Mouse (Mus musculus) midbrain, postnatal 0 days (tissue): ENCODE results near the gene Slc24a2. TPM values are rescaled to one million over a fixed set of nuclear protein-coding genes. Genes with fewer than 3 reads are reported as not detected.

Experiments
- ATAC-seq: fragments of 200-750 bp; cut with Nextera tagmentation; 2 replicates; pipeline ENCODE4 v1.8.0; 2017; ENCODE audit warnings: moderate number of reproducible peaks, mild to moderate bottlenecking, moderate TSS enrichment, moderate library complexity; ENCODE audit not compliant: low FRiP score
- DNase-seq: peaks from one replicate; pipeline ENCODE4 v3.0.0-alpha.2; 2015; ENCODE audit warnings: low spot score
- H3K27ac ChIP-seq: fragments of 300-500 bp; sonication (generic); 2 replicates; pipeline ENCODE4 v1.5.1; 2014; ENCODE audit warnings: low read depth, mild to moderate bottlenecking, low read length, mixed read lengths
- H3K27me3 ChIP-seq: fragments of 300-500 bp; sonication (generic); 2 replicates; pipeline ENCODE4 v1.6.1; 2014; ENCODE audit warnings: low read length, control low read depth, mixed read lengths; ENCODE audit not compliant: insufficient read depth
- H3K36me3 ChIP-seq: fragments of 300-500 bp; sonication (generic); 2 replicates; pipeline ENCODE4 v1.6.1; 2014; ENCODE audit warnings: low read length, control low read depth, mixed read lengths; ENCODE audit not compliant: insufficient read depth
- H3K4me1 ChIP-seq: fragments of 300-500 bp; sonication (generic); 2 replicates; pipeline ENCODE4 v1.6.1; 2014; ENCODE audit warnings: mild to moderate bottlenecking, control low read depth, antibody characterized with exemption, low read length, mixed read lengths; ENCODE audit not compliant: insufficient read depth
- H3K4me2 ChIP-seq: fragments of 300-500 bp; sonication (generic); 2 replicates; pipeline ENCODE4 v1.6.1; 2014; ENCODE audit warnings: low read depth, mild to moderate bottlenecking, low read length, mixed read lengths; ENCODE audit not compliant: poor library complexity, severe bottlenecking
- H3K4me3 ChIP-seq: fragments of 300-500 bp; sonication (generic); 2 replicates; pipeline ENCODE4 v1.5.1; 2014; ENCODE audit warnings: low read depth, mild to moderate bottlenecking, low read length, moderate library complexity
- H3K9ac ChIP-seq: fragments of 300-500 bp; sonication (generic); replicated peaks from 2 replicates; pipeline ENCODE4 v1.6.1; 2014; ENCODE audit warnings: mild to moderate bottlenecking, low read length, moderate library complexity, mixed read lengths; ENCODE audit not compliant: poor library complexity, severe bottlenecking
- H3K9me3 ChIP-seq: fragments of 300-500 bp; sonication (generic); 2 replicates; pipeline ENCODE4 v1.6.1; 2016; ENCODE audit warnings: low read length, control low read depth
- CTCF ChIP-seq: IDR thresholded peaks from 2 replicates; pipeline ENCODE4 v1.5.1; 2016; ENCODE audit warnings: antibody characterized with exemption, mild to moderate bottlenecking
- WGBS: fragments of 180-500 bp; shearing (Covaris S2); extraction: QIAGEN DNeasy Blood & Tissue Kit; methylation state at CpG from one replicate; pipeline ENCODE4 v1.1.7; 2014; 5-methylcytosine and 5-hydroxymethylcytosine counted together
- polyA plus RNA-seq: library from polyadenylated mRNA; unstranded; fragments of >200 nt; fragmentation: Nextera tagmentation; extraction: Ambion mirVana; gene quantifications from 2 replicates; pipeline ENCODE4 v1.2.1, GENCODE M21; 2015
- total RNA-seq: library from RNA; depleted of rRNA; stranded (reverse); fragments of >200 nt; gene quantifications from 2 replicates; pipeline ENCODE4 v1.2.3, GENCODE M21; 2014; rRNA removed

Slc24a2 gene
- total RNA-seq (19.4 and 20.4 TPM in 2 replicates), polyA plus RNA-seq (2.9 and 3.3 TPM in 2 replicates)

DNA sequence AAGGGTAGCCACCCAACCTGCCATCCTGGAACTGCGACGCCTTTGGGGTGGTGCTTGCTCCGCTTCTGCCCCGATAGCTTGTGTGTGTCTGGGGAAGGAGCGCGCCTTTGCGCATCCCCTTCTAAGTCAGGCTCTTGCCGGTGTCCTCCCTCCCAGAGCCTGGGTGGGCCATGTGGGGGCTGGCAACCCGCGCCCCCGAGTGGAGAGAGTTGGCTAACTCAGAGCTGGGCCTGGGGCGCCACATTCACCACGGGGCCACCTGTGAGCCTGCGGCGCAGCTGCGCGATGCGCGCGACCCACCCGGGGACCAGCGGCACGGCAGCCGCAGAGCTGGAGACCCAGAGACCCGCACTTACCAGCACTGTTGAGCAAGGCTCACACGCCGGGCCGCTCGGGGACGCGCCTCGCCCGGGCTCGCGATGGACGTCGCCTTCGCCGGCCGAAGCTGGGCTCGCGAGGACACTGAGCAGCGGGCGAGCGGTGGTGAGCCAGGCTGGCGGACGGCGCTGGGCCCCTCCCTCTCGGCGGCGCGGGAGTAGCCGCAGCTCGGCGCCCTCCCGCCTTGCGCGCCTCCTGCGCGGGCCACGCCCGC, at the start of gene Slc24a2:
TSS of gene Slc24a2 (minus strand) at position 518 of the 592 bp plus-strand sequence.
- DNase-seq (peak; percentile 65), ATAC-seq (peak; percentile 90)
- H3K27ac ChIP-seq = peak within 1 kb of the TSS; percentile 68
- WGBS = under 1% methylated on average over 54 of the region's 62 CpGs
- peak; percentile 51 for TF ChIP-seq CTCF
- peak within 1 kb of the TSS; percentile 71 for H3K4me3 ChIP-seq
- peak within 1 kb of the TSS; percentile 70 for H3K9ac ChIP-seq
- no peaks in the 10 kb centered on the region for H3K36me3 ChIP-seq
- H3K9me3 ChIP-seq = no peaks in the 10 kb centered on the region
- H3K4me1 ChIP-seq = no peaks in the 10 kb centered on the region
- no peaks in the 10 kb centered on the region for H3K27me3 ChIP-seq
- H3K4me2 ChIP-seq = peak within 1 kb of the TSS; percentile 82

DNA sequence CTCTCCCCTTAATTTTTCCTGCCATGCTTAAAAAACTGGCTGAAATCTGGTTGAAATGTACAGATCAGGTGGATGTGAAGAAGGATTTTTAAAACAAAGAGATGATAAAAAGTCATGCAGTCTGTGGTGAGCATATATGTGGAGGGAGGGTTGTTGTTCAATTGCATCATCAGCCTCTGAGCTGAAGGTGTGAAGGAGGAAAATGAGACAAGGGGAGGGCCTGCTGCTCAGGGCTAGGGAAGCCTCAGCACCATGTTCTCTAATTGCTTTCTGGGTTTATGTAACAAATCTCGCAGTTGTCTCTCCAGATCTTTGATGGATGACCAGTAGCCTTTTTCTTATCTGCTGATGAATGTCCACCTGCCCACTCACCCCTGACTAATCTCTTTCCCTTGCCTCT, 44.5 kb upstream of the Slc24a2 start:
- DNase-seq (peak; percentile 17), ATAC-seq (no peak)
- Histone ChIP-seq H3K36me3 (no peaks in the 10 kb centered on the region), H3K4me2 (no peak overlapping the region), H3K4me1 (no peaks in the 10 kb centered on the region), H3K4me3 (no peak overlapping the region), H3K9ac (no peak overlapping the region), H3K27me3 (no peaks in the 10 kb centered on the region), H3K27ac (no peak overlapping the region), H3K9me3 (no peaks in the 10 kb centered on the region)
- 26% methylated on average over 1 of the region's 1 CpGs for WGBS
- TF ChIP-seq CTCF = no peak

DNA sequence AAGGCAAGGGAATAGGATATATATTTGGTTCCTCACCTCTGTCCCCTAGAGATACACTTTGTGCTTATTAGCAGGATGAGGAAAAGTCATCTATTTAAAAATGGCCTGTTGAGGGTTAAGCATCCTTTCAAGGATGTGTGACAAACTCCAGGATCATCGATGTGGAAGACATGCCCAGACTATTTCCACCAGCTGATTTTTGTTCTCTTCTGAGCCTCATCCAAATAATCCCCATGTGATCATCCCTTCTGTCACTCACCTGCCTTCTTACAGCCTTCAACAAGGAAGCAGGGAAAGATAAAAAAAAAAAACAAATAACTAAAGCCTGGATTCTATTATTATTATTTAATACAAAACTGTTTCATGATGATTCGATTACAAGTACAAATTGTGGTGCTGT, 44.0 kb upstream of the Slc24a2 start:
- DNase-seq (peak; percentile 47), ATAC-seq (no peak)
- Histone ChIP-seq H3K9me3 (no peaks in the 10 kb centered on the region), H3K4me3 (no peak overlapping the region), H3K4me1 (no peaks in the 10 kb centered on the region), H3K36me3 (no peaks in the 10 kb centered on the region), H3K4me2 (no peak overlapping the region), H3K27me3 (no peaks in the 10 kb centered on the region), H3K27ac (no peak overlapping the region), H3K9ac (no peak overlapping the region)
- WGBS = 59% methylated on average over 2 of the region's 2 CpGs
- no peak for TF ChIP-seq CTCF

DNA sequence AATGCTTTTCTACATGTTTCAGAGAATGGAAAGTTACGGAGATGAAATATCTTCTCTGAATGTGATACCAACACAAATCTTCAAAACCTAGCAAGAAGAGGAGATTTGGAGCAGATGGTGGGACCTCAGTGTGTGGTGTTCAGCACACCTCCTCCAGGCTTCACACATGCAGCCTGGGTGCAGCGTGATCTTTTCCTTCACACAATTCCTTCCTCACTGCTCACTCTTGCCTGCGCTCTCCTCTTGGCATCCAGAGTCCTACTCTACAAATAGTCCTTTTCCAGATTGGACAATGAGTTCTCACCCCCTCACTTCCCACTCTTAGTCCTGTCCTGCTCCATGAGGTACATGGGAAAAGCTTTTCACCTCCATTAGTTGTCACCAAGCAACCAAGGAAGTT, 43.2 kb upstream of the Slc24a2 start:
- Histone ChIP-seq H3K4me2 (no peak overlapping the region), H3K27ac (no peak overlapping the region), H3K4me3 (no peak overlapping the region), H3K4me1 (no peaks in the 10 kb centered on the region), H3K9ac (no peak overlapping the region), H3K36me3 (no peaks in the 10 kb centered on the region), H3K9me3 (no peaks in the 10 kb centered on the region), H3K27me3 (no peaks in the 10 kb centered on the region)
- no peak for ATAC-seq
- no peak for DNase-seq
- WGBS = 95% methylated on average over 3 of the region's 3 CpGs
- TF ChIP-seq CTCF = no peak

- Histone ChIP-seq H3K4me1 (no peaks in the 10 kb centered on the region), H3K9me3 (no peaks in the 10 kb centered on the region), H3K27ac (peak overlapping the region; percentile 68), H3K27me3 (no peaks in the 10 kb centered on the region), H3K4me3 (peak overlapping the region; percentile 71), H3K9ac (peak overlapping the region; percentile 70), H3K4me2 (peak overlapping the region; percentile 82), H3K36me3 (no peaks in the 10 kb centered on the region)
- WGBS = 7% methylated on average over 14 of the region's 14 CpGs
- no peak for TF ChIP-seq CTCF
- ATAC-seq = peak; percentile 47
- DNase-seq = peak; percentile 45
Measured at GRCm38 (mm10) chr4:87229224-87229959, 885 bp downstream of the Slc24a2 start.

DNA sequence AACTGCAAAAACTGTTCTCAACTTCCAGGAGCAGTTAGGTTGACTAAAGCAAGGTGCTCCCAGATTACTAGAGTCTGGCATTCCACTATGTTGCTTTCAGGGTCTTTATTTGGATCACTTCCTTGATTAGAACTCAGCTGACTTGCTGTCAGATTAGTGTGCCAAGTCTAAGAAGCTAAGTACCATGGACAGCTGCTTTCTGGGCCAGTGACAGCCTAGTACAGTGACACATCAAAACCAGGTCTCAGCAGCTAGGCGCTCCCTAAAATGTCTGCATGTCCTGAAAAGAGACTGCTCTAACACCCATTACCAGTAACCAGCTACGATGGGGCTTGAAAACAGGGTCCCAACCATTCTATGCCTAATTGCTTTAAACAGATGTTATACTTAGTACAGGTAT, 8.7 kb downstream of the Slc24a2 start:
- Histone ChIP-seq H3K4me3 (no peak overlapping the region), H3K4me2 (no peak overlapping the region), H3K9me3 (no peaks in the 10 kb centered on the region), H3K27me3 (no peaks in the 10 kb centered on the region), H3K36me3 (no peaks in the 10 kb centered on the region), H3K9ac (no peak overlapping the region), H3K4me1 (no peaks in the 10 kb centered on the region), H3K27ac (no peak overlapping the region)
- no peak for TF ChIP-seq CTCF
- DNase-seq (peak; percentile 60), ATAC-seq (no peak)
- WGBS = 56% methylated on average over 2 of the region's 2 CpGs
